ENCODE assay signal across 8 mouse cellular contexts in genomic region chr3:94412530-94412929, GRCm38 (mm10). TPM values are rescaled to one million over a fixed set of nuclear protein-coding genes. Genes with fewer than 3 reads are reported as not detected.
DNase-seq lines count a peak whose midpoint lies in the region; ATAC-seq and TF ChIP-seq lines count a peak whose summit lies in the region.

No protein-coding gene starts in this region.

- H3K27me3 ChIP-seq in neural tube, embryonic 11.5 days (ENCODE audit: control insufficient read depth, insufficient read depth, low read length), result no peaks in the 10 kb centered on the region
- no peaks in the 10 kb centered on the region for H3K27me3 ChIP-seq in limb, embryonic 10.5 days (ENCODE audit: low read depth, poor library complexity, severe bottlenecking)
- H3K27me3 ChIP-seq in myocyte (ENCODE audit: control insufficient read depth, insufficient read depth, insufficient read length), result peaks cover 5% of the 10 kb centered on the region

- no peak for TF ChIP-seq POLR2A in myocyte (IDR thresholded peaks at IDR 0.05; ENCODE audit: insufficient read length, low read depth)

- peak overlapping the region; percentile 34; the same call in 1 of the 2 replicates for H3K27ac ChIP-seq in neural tube, embryonic 11.5 days (ENCODE audit: low read depth, low read length)
- H3K27ac ChIP-seq in limb, embryonic 10.5 days, result no peak overlapping the region

- 12% methylated on average over 25 of the region's 25 CpGs for WGBS in neural tube, embryonic 11.5 days
- 12% methylated on average over 25 of the region's 25 CpGs for WGBS in limb, embryonic 10.5 days

- peak; percentile 27 for DNase-seq in adrenal gland, postnatal 25 days
- DNase-seq in adrenal gland, postnatal 10 days, result no peak
- no peak for DNase-seq in neural tube, embryonic 11.5 days (ENCODE audit: low spot score)
- no peak for DNase-seq in neural tube, embryonic 10.5 days (ENCODE audit: extremely low spot score, low spot score)
- no peak for DNase-seq in limb, embryonic 10.5 days (ENCODE audit: low spot score)
- DNase-seq in yolk sac, embryonic 10.5 days (ENCODE audit: low spot score), result no peak
- no peak for DNase-seq in right cerebral cortex, adult 2 months (ENCODE audit: low spot score in 2 of 2)

- ATAC-seq in neural tube, embryonic 11.5 days (ENCODE audit: insufficient read depth, low FRiP score, low TSS enrichment), result peak; percentile 53

- H3K9ac ChIP-seq in neural tube, embryonic 11.5 days (ENCODE audit: low read length), result peak overlapping the region; percentile 54

- peak overlapping the region; percentile 22 for H3ac ChIP-seq in myocyte (ENCODE audit: control insufficient read depth, insufficient read length)

- H3K9me3 ChIP-seq in neural tube, embryonic 11.5 days (ENCODE audit: control insufficient read depth, low read length), result no peaks in the 10 kb centered on the region
- no peaks in the 10 kb centered on the region for H3K9me3 ChIP-seq in limb, embryonic 10.5 days (replicated peaks)

- H3K79me2 ChIP-seq in myocyte (ENCODE audit: control insufficient read depth, insufficient read depth), result no peaks in the 10 kb centered on the region

- H3K36me3 ChIP-seq in neural tube, embryonic 11.5 days (ENCODE audit: control insufficient read depth, insufficient read depth, low read length), result no peaks in the 10 kb centered on the region
- H3K36me3 ChIP-seq in limb, embryonic 10.5 days, result no peaks in the 10 kb centered on the region
- no peaks in the 10 kb centered on the region for H3K36me3 ChIP-seq in myocyte (ENCODE audit: control insufficient read depth, insufficient read depth)

- peak overlapping the region; percentile 85 for H3K4me2 ChIP-seq in neural tube, embryonic 11.5 days (ENCODE audit: low read depth)
- peak overlapping the region; percentile 84 for H3K4me2 ChIP-seq in myocyte (ENCODE audit: low read depth)

- H3K4me3 ChIP-seq in neural tube, embryonic 11.5 days (ENCODE audit: low read depth, low read length), result peak overlapping the region; percentile 52
- peak overlapping the region; percentile 53 for H3K4me3 ChIP-seq in limb, embryonic 10.5 days
- peak overlapping the region; percentile 32 for H3K4me3 ChIP-seq in myocyte

- H3K4me1 ChIP-seq in neural tube, embryonic 11.5 days (ENCODE audit: control insufficient read depth, insufficient read depth, low read length), result peaks cover 7% of the 10 kb centered on the region; the same call in 1 of the 2 replicates
- peaks cover 10% of the 10 kb centered on the region for H3K4me1 ChIP-seq in limb, embryonic 10.5 days

TF ChIP-seq in myocyte, 11 proteins besides CTCF, POLR2A, EP300 and RAD21:
- TF ChIP-seq POLR2AphosphoS2 (IDR thresholded peaks at IDR 0.05; ENCODE audit: insufficient read length, low read depth) (no peak), TCF3 (IDR thresholded peaks at IDR 0.05; ENCODE audit: insufficient read length, low read depth) (no peak), CEBPB (IDR thresholded peaks at IDR 0.05; ENCODE audit: insufficient read depth, poor library complexity, severe bottlenecking) (no peak), MYOD1 (IDR thresholded peaks at IDR 0.05; ENCODE audit: control insufficient read depth in 1 of 3, insufficient read length in 2 of 3, low read depth in 2 of 3) (no peak), SRF (IDR thresholded peaks at IDR 0.05; ENCODE audit: control insufficient read depth, insufficient read length, low read depth) (no peak), E2F4 (IDR thresholded peaks at IDR 0.05; ENCODE audit: insufficient read depth) (no peak), MYOG (IDR thresholded peaks at IDR 0.05; ENCODE audit: control insufficient read depth in 1 of 3, insufficient read depth in 1 of 3, insufficient read length in 2 of 3, low read depth in 2 of 3) (no peak), TCF12 (IDR thresholded peaks at IDR 0.05; ENCODE audit: insufficient read depth, poor library complexity, severe bottlenecking) (no peak), USF1 (IDR thresholded peaks at IDR 0.05; ENCODE audit: low read depth) (no peak), REST (IDR thresholded peaks at IDR 0.05; ENCODE audit: insufficient read depth, insufficient read length) (no peak)
TF ChIP-seq in myocyte: peak in this region for 0.

RNA-seq across cellular contexts. Expression of gene Tdrkh, which starts 0.5 kb away (rescaled TPM):
- total RNA-seq in adrenal gland, postnatal 25 days (2021), result 8.2 and 10.6 TPM in 2 replicates
- 10 to 100 TPM in 1 of 2 experiments, 1 to 10 TPM in 1; 9.7 to 12.1 TPM for total RNA-seq in adrenal gland, postnatal 10 days (2021)
- 43.8 and 48.1 TPM in 2 replicates for polyA plus RNA-seq in neural tube, embryonic 11.5 days (2014; fragmentation: Nextera tagmentation; extraction: Ambion mirVana)
- polyA plus RNA-seq in limb, embryonic 10.5 days (2016; fragmentation: Nextera tagmentation; extraction: Ambion mirVana), result 5.1 and 6.6 TPM in 2 replicates
- polyA plus RNA-seq in myocyte (2012; fragmentation: generic; extraction: Trizol), result 5.4 TPM

RNA-seq across cellular contexts. Expression of gene Lingo4, which starts 14.2 kb away (rescaled TPM):
- total RNA-seq in adrenal gland, postnatal 25 days (2021), result 0.76 and 0.90 TPM in 2 replicates
- total RNA-seq in adrenal gland, postnatal 10 days (2021), result 1 to 10 TPM in 1 of 2 experiments, under 1 TPM in 1; 0.99 to 1.0 TPM
- 0.33 and 0.46 TPM in 2 replicates for polyA plus RNA-seq in neural tube, embryonic 11.5 days (2014; fragmentation: Nextera tagmentation; extraction: Ambion mirVana)
- not detected in 2 replicates for polyA plus RNA-seq in limb, embryonic 10.5 days (2016; fragmentation: Nextera tagmentation; extraction: Ambion mirVana)
- polyA plus RNA-seq in myocyte (2012; fragmentation: generic; extraction: Trizol), result not detected

RNA-seq across cellular contexts. Expression of gene Mrpl9, which starts 30.6 kb away (rescaled TPM):
- total RNA-seq in adrenal gland, postnatal 25 days (2021), result 69.6 and 71.6 TPM in 2 replicates
- 10 to 100 TPM; 94.5 to 97.7 TPM for total RNA-seq in adrenal gland, postnatal 10 days (2021)
- polyA plus RNA-seq in neural tube, embryonic 11.5 days (2014; fragmentation: Nextera tagmentation; extraction: Ambion mirVana), result 64.7 and 68.3 TPM in 2 replicates
- 71.0 and 77.8 TPM in 2 replicates for polyA plus RNA-seq in limb, embryonic 10.5 days (2016; fragmentation: Nextera tagmentation; extraction: Ambion mirVana)
- 75.1 TPM for polyA plus RNA-seq in myocyte (2012; fragmentation: generic; extraction: Trizol)

RNA-seq across cellular contexts. Expression of gene Oaz3, which starts 31.2 kb away (rescaled TPM):
- not detected in 2 replicates for total RNA-seq in adrenal gland, postnatal 25 days (2021)
- 1 to 10 TPM in 1 of 2 experiments, not detected in 1; 1.1 TPM for total RNA-seq in adrenal gland, postnatal 10 days (2021)
- 0.23 and 0.41 TPM in 2 replicates for polyA plus RNA-seq in neural tube, embryonic 11.5 days (2014; fragmentation: Nextera tagmentation; extraction: Ambion mirVana)
- polyA plus RNA-seq in limb, embryonic 10.5 days (2016; fragmentation: Nextera tagmentation; extraction: Ambion mirVana), result 0.29 and 0.51 TPM in 2 replicates
- 0.10 TPM for polyA plus RNA-seq in myocyte (2012; fragmentation: generic; extraction: Trizol)

RNA-seq across cellular contexts. Expression of gene Rorc, which starts 39.9 kb away (rescaled TPM):
- 13.9 and 19.0 TPM in 2 replicates for total RNA-seq in adrenal gland, postnatal 25 days (2021)
- total RNA-seq in adrenal gland, postnatal 10 days (2021), result 10 to 100 TPM; 28.0 to 35.6 TPM
- 0.28 TPM in 1 of 2 replicates, not detected in the other for polyA plus RNA-seq in neural tube, embryonic 11.5 days (2014; fragmentation: Nextera tagmentation; extraction: Ambion mirVana)
- polyA plus RNA-seq in limb, embryonic 10.5 days (2016; fragmentation: Nextera tagmentation; extraction: Ambion mirVana), result 0.15 TPM in 1 of 2 replicates, not detected in the other
- 0.26 TPM for polyA plus RNA-seq in myocyte (2012; fragmentation: generic; extraction: Trizol)
